Mouse (Mus musculus) kidney, adult 18-20 months (tissue): ENCODE results near the gene Olfr885.

Experiments
- DNase-seq: peaks from one replicate; pipeline ENCODE4 v3.0.0; 2021

Gene Olfr885

DNA sequence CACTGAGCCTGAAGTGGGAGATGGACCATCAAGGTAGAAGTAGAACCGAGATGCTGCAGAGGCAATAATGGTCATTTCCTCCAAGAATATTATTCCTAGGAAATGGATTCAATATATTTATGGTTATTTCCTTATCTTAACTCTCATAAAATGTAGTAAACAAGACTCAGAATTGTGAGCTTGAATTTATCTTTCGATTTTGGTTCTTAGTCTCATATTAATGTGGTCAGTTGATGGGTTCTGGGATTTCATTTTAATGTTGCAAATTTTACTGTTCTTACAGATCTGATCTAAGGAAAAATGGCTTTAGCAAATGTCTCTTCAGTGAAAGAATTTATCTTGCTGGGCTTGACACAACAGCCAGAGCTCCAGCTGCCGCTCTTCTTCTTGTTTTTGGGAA lies at the start of gene Olfr885:
Gene Olfr885, plus strand, starts transcription at position 301 of the 400 bp plus-strand sequence.
- no peak for DNase-seq

GRCm38 (mm10) chr9:38025508-38025907 lies 35.6 kb upstream of the Olfr885 start, which contains the start of gene Olfr883:
Olfr883 (plus strand) TSS chr9:38025808.
- DNase-seq: no peak

DNA sequence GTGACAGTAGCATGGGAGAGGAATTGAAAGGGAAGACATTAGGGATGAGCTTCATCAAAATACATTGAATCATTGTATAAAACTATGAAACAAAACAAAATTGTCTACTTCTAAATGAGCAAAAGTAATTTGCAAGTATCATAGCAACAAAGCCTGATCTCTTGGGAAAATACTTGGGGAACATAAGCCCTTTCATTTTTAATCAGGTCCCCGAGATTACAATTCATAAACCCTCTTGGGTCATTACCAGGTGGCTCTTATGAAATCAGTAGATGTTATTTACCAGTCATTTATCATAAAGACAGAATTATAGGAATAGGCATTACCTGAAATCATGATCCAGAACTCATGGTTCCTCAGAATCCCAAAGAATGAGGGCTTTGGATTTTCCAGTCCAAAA lies 14.9 kb upstream of the Olfr885 start, which contains the start of gene Olfr884:
Gene Olfr884, plus strand, starts transcription at position 301 of the 400 bp plus-strand sequence.
- no peak for DNase-seq

GRCm38 (mm10) chr9:38083772-38084171 lies 22.6 kb downstream of the Olfr885 start, which contains the start of gene Olfr887:
Olfr887 (plus strand) TSS chr9:38084072.
- DNase-seq: no peak

DNA sequence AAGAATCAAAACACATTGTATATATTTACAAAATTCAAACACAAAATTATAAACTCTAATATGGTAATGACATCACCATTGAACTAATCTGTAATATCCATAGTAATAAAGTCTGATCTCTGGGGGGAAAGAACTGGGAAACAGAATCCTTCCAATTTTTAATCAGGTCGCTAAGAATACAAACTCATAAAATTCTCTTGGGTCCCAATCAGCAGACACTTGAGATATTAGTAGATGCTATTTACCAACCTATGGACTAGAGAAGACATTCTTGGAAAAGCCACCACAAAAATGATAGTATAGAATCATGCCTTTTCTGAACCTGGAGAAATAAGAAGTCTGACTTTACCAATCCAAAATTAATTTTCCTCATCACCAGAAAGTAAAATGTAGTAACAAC lies 46.7 kb downstream of the Olfr885 start, which contains the start of gene Olfr888:
Gene Olfr888, plus strand, starts transcription at position 301 of the 400 bp plus-strand sequence.
- no peak for DNase-seq
